Mouse (Mus musculus) hematopoietic stem cell, adult 5-6 weeks (primary cell): ENCODE results near the gene Mblac2. TPM values are rescaled to one million over a fixed set of nuclear protein-coding genes. Genes with fewer than 3 reads are reported as not detected.
A peak's percentile ranks its signal among the peaks of the same experiment; 100 is the strongest.

Experiments used
- ATAC-seq, 2 experiments: fragments of 125-278 bp in 1 of 2; replicated peaks in 1 of 2; 2 replicates each; pipeline ENCODE4 v1.8.0; 2016 to 2017; ENCODE audit warnings: inconsistent platforms in 2 of 2, mild to moderate bottlenecking in 2 of 2, moderate number of reproducible peaks in 2 of 2, low read depth in 1 of 2, moderate TSS enrichment in 1 of 2; ENCODE audit not compliant: low FRiP score in 2 of 2, poor library complexity in 2 of 2, severe bottlenecking in 2 of 2, insufficient read depth in 1 of 2, low TSS enrichment in 1 of 2
- total RNA-seq: library from RNA; stranded (forward); fragments of 172-1452, 232-1000 nt; gene quantifications from 2 replicates; pipeline ENCODE4 v1.2.3, GENCODE M21; 2017

The Mblac2 gene
- 4.4 and 6.0 TPM in 2 replicates for total RNA-seq

GRCm38 (mm10) chr13:81710775-81711545 lies at the start of gene Mblac2, which contains the start of gene Polr3g:
Gene Mblac2, plus strand, starts transcription at chr13:81711341.
Gene Polr3g, minus strand, starts transcription at chr13:81711013.
- ATAC-seq: peak; percentile 86 to 91

GRCm38 (mm10) chr13:81663566-81664330 lies 47.4 kb upstream of the Mblac2 start:
- no peak for ATAC-seq

- ATAC-seq: no peak
Measured at GRCm38 (mm10) chr13:81664331-81664698, 46.8 kb upstream of the Mblac2 start.

- no peak for ATAC-seq
Measured at GRCm38 (mm10) chr13:81667713-81668112, 43.4 kb upstream of the Mblac2 start.

GRCm38 (mm10) chr13:81675333-81675732 lies 35.8 kb upstream of the Mblac2 start:
- ATAC-seq: no peak

- ATAC-seq: no peak
Measured at GRCm38 (mm10) chr13:81683107-81683506, 28.0 kb upstream of the Mblac2 start.

- ATAC-seq: no peak
Measured at GRCm38 (mm10) chr13:81684258-81684657, 26.9 kb upstream of the Mblac2 start.

- no peak for ATAC-seq
Measured at GRCm38 (mm10) chr13:81684884-81685283, 26.3 kb upstream of the Mblac2 start.

GRCm38 (mm10) chr13:81689587-81689986 lies 21.6 kb upstream of the Mblac2 start:
- ATAC-seq: no peak; a peak in 1 of 4 replicates

GRCm38 (mm10) chr13:81690477-81690876 lies 20.7 kb upstream of the Mblac2 start:
- ATAC-seq: peak in 1 of 2 experiments; percentile 40; a peak in 1 of 4 replicates

- ATAC-seq: peak; percentile 91 to 95
Measured at GRCm38 (mm10) chr13:81691606-81692005, 19.5 kb upstream of the Mblac2 start.

- ATAC-seq: no peak
Measured at GRCm38 (mm10) chr13:81694446-81694845, 16.7 kb upstream of the Mblac2 start.

GRCm38 (mm10) chr13:81703148-81703547 lies 8.0 kb upstream of the Mblac2 start:
- ATAC-seq: no peak

GRCm38 (mm10) chr13:81703621-81704020 lies 7.5 kb upstream of the Mblac2 start:
- no peak for ATAC-seq

GRCm38 (mm10) chr13:81706311-81706710 lies 4.8 kb upstream of the Mblac2 start:
- no peak for ATAC-seq

GRCm38 (mm10) chr13:81709805-81710204 lies 1.3 kb upstream of the Mblac2 start:
- no peak for ATAC-seq

- no peak for ATAC-seq
Measured at GRCm38 (mm10) chr13:81710266-81710665, 875 bp upstream of the Mblac2 start.
